Mouse (Mus musculus) MEL (cell line): Measurements from ENCODE around the gene Tgoln1. TPM values are rescaled to one million over a fixed set of nuclear protein-coding genes. Genes with fewer than 3 reads are reported as not detected.

Experiments used
- DNase-seq: peaks from one replicate; pipeline ENCODE4 v3.0.0; 2011; ENCODE audit warnings: low read depth, low spot score
- H3K27ac ChIP-seq: 2 replicates; pipeline ENCODE4 v1.5.1; 2012; ENCODE audit warnings: low read depth, mild to moderate bottlenecking, control low read depth, low read length, moderate library complexity; ENCODE audit not compliant: control insufficient read depth
- H3K27me3 ChIP-seq, 2 experiments: fragments of 150-350 bp in 1 of 2; sonication (generic) in 1 of 2; 2 replicates each; pipeline ENCODE4 v1.6.1; 2012; ENCODE audit warnings: low read length in 2 of 2, mild to moderate bottlenecking in 2 of 2, improper control_type of control experiment in 1 of 2, moderate library complexity in 1 of 2; ENCODE audit not compliant: insufficient read depth in 2 of 2, control insufficient read depth in 1 of 2
- H3K36me3 ChIP-seq, 2 experiments: 2 replicates each; pipeline ENCODE4 v1.6.1; 2012 to 2014; ENCODE audit warnings: low read length in 2 of 2, improper control_type of control experiment in 1 of 2, inconsistent platforms in 1 of 2, mild to moderate bottlenecking in 1 of 2; ENCODE audit not compliant: insufficient read depth in 2 of 2, control insufficient read depth in 1 of 2
- H3K4me1 ChIP-seq, 2 experiments: fragments of 150-350 bp in 1 of 2; sonication (generic) in 1 of 2; 2 replicates each; pipeline ENCODE4 v1.6.1; 2012; ENCODE audit warnings: low read length in 2 of 2, improper control_type of control experiment in 1 of 2, mild to moderate bottlenecking in 1 of 2; ENCODE audit not compliant: insufficient read depth in 2 of 2, control insufficient read depth in 1 of 2
- H3K4me3 ChIP-seq, 2 experiments: fragments of 150-350 bp in 1 of 2; sonication (generic) in 1 of 2; 2 replicates each; pipeline ENCODE4 v1.5.1; 2012; ENCODE audit warnings: low read depth in 2 of 2, low read length in 2 of 2, mild to moderate bottlenecking in 2 of 2, moderate library complexity in 2 of 2, control low read depth in 1 of 2, improper control_type of control experiment in 1 of 2; ENCODE audit not compliant: control insufficient read depth in 1 of 2, insufficient read depth in 1 of 2
- H3K79me2 ChIP-seq: 2 replicates; pipeline ENCODE4 v1.6.1; 2012; ENCODE audit warnings: mild to moderate bottlenecking, low read length, moderate library complexity; ENCODE audit not compliant: control insufficient read depth, poor library complexity, insufficient read depth
- H3K9ac ChIP-seq: 2 replicates; pipeline ENCODE4 v1.6.1; 2012; ENCODE audit warnings: low read depth, mild to moderate bottlenecking, control low read depth, low read length, moderate library complexity; ENCODE audit not compliant: control insufficient read depth, poor library complexity, severe bottlenecking
- H3K9me3 ChIP-seq: fragments of 150-350 bp; sonication (generic); replicated peaks from 2 replicates; pipeline ENCODE4 v1.6.1; 2012; ENCODE audit warnings: mild to moderate bottlenecking, low read length, improper control_type of control experiment, moderate library complexity; ENCODE audit not compliant: insufficient read depth
- BHLHE40 ChIP-seq: IDR thresholded peaks from 2 replicates; pipeline ENCODE4 v1.6.1; 2012; ENCODE audit warnings: low read depth, mild to moderate bottlenecking, inconsistent platforms, low read length, improper control_type of control experiment, borderline replicate concordance
- CHD1 ChIP-seq: IDR thresholded peaks from 2 replicates; pipeline ENCODE4 v1.6.1; 2012; ENCODE audit warnings: low read depth, mild to moderate bottlenecking, inconsistent platforms, low read length, improper control_type of control experiment
- E2F4 ChIP-seq: IDR thresholded peaks from 2 replicates; pipeline ENCODE4 v1.6.1; 2011; ENCODE audit warnings: low read depth, low read length, improper control_type of control experiment, borderline replicate concordance
- ELF1 ChIP-seq: IDR thresholded peaks from 2 replicates; pipeline ENCODE4 v1.6.1; 2014; ENCODE audit warnings: low read depth, mild to moderate bottlenecking, inconsistent platforms, low read length, improper control_type of control experiment, moderate library complexity
- JUND ChIP-seq: IDR thresholded peaks from 2 replicates; pipeline ENCODE4 v1.6.1; 2011; ENCODE audit warnings: low read depth, mild to moderate bottlenecking, improper control_type of control experiment, low read length
- MXI1 ChIP-seq: IDR thresholded peaks from 2 replicates; pipeline ENCODE4 v1.6.1; 2011; ENCODE audit warnings: mild to moderate bottlenecking, low read depth, low read length, improper control_type of control experiment
- POLR2AphosphoS5 ChIP-seq: IDR thresholded peaks from 2 replicates; pipeline ENCODE4 v1.6.1; 2012; ENCODE audit warnings: low read depth, borderline replicate concordance, mild to moderate bottlenecking, inconsistent platforms, low read length, moderate library complexity, mixed read lengths
- RAD21 ChIP-seq: IDR thresholded peaks from 2 replicates; pipeline ENCODE4 v1.6.1; 2011; ENCODE audit warnings: mild to moderate bottlenecking, low read depth, low read length, improper control_type of control experiment
- TAL1 ChIP-seq: IDR thresholded peaks from 2 replicates; pipeline ENCODE4 v1.6.1; 2012; ENCODE audit warnings: mild to moderate bottlenecking, inconsistent platforms, low read length, moderate library complexity, mixed read lengths
- USF2 ChIP-seq, 2 experiments: IDR thresholded peaks; 2 replicates each; pipeline ENCODE4 v1.6.1; 2011 to 2012; ENCODE audit warnings: improper control_type of control experiment in 2 of 2, low read length in 2 of 2, borderline replicate concordance in 1 of 2, inconsistent platforms in 1 of 2, low read depth in 1 of 2, mild to moderate bottlenecking in 1 of 2; ENCODE audit not compliant: insufficient read depth in 1 of 2
- ZC3H11A ChIP-seq: IDR thresholded peaks from 2 replicates; pipeline ENCODE4 v1.6.1; 2012; ENCODE audit warnings: low read depth, mild to moderate bottlenecking, inconsistent platforms, low read length, improper control_type of control experiment
- ZKSCAN1 ChIP-seq: IDR thresholded peaks from 2 replicates; pipeline ENCODE4 v1.6.1; 2012; ENCODE audit warnings: low read depth, mild to moderate bottlenecking, inconsistent platforms, low read length, improper control_type of control experiment, moderate library complexity
- ZNF384 ChIP-seq: IDR thresholded peaks from 2 replicates; pipeline ENCODE4 v1.6.1; 2012; ENCODE audit warnings: low read depth, mild to moderate bottlenecking, inconsistent platforms, low read length, improper control_type of control experiment
- polyA plus RNA-seq, 2 experiments: library from polyadenylated mRNA; stranded (reverse) in 1 of 2; unstranded in 1 of 2; fragments of >175 nt in 1 of 2; fragments of >200 nt in 1 of 2; gene quantifications; 2 replicates each; pipeline versions ENCODE4 v1.2.1 to v1.2.4; 2012; ENCODE audit warnings: low replicate concordance in 2 of 2, low read depth in 1 of 2; ENCODE audit not compliant: insufficient read length in 2 of 2, insufficient read depth in 1 of 2, missing spikeins in 1 of 2
- total RNA-seq: library from RNA; depleted of rRNA; stranded (reverse); fragments of 300-350 nt; gene quantifications from 2 replicates; pipeline ENCODE4 v1.2.3, GENCODE M21; 2012

Gene Tgoln1
- total and polyA plus RNA-seq, 3 experiments: 20.6 to 106 (median 23.9) TPM

GRCm38 (mm10) chr6:72576041-72576440 is 40.8 kb downstream of the Tgoln1 start:
- DNase-seq: no peak
- no peaks in the 10 kb centered on the region for H3K27me3 ChIP-seq
- no peak overlapping the region for H3K9ac ChIP-seq
- peaks cover 0 to 2% of the 10 kb centered on the region in 2 experiments; a peak in 2 of 4 replicates for H3K36me3 ChIP-seq
- peaks cover 0 to 4% of the 10 kb centered on the region in 2 experiments; a peak in 1 of 4 replicates for H3K4me1 ChIP-seq
- H3K9me3 ChIP-seq: no peaks in the 10 kb centered on the region
- TF ChIP-seq ZC3H11A (no peak), ELF1 (no peak), BHLHE40 (no peak), MXI1 (no peak), E2F4 (no peak), TAL1 (no peak), CHD1 (no peak), POLR2AphosphoS5 (no peak), RAD21 (no peak), ZNF384 (no peak), ZKSCAN1 (no peak)
- no peak overlapping the region for H3K4me3 ChIP-seq
- no peaks in the 10 kb centered on the region for H3K79me2 ChIP-seq
- no peak overlapping the region for H3K27ac ChIP-seq

GRCm38 (mm10) chr6:72571826-72572225 is 45.0 kb downstream of the Tgoln1 start:
- no peaks in the 10 kb centered on the region for H3K79me2 ChIP-seq
- H3K36me3 ChIP-seq: peaks cover 0 to 2% of the 10 kb centered on the region in 2 experiments; a peak in 2 of 4 replicates
- no peaks in the 10 kb centered on the region for H3K27me3 ChIP-seq
- no peak for DNase-seq
- peaks cover 0 to 4% of the 10 kb centered on the region in 2 experiments; a peak in 1 of 4 replicates for H3K4me1 ChIP-seq
- H3K27ac ChIP-seq: no peak overlapping the region
- H3K9me3 ChIP-seq: no peaks in the 10 kb centered on the region
- no peak overlapping the region for H3K4me3 ChIP-seq
- no peak overlapping the region for H3K9ac ChIP-seq
- no peak for TF ChIP-seq ELF1

- TF ChIP-seq USF2 (IDR thresholded peaks at IDR 0.05; ENCODE audit: borderline replicate concordance in 1 of 2, insufficient read depth in 1 of 2, low read depth in 1 of 2, low read length in 2 of 2): no peak
- no peak for TF ChIP-seq JUND
- TF ChIP-seq, all 39 proteins: peak for 0
- Histone ChIP-seq H3K4me3 (no peak overlapping the region), H3K36me3 (peaks cover 0 to under 1% of the 10 kb centered on the region in 2 experiments; a peak in 1 of 4 replicates), H3K27ac (no peak overlapping the region), H3K27me3 (no peaks in the 10 kb centered on the region), H3K9me3 (no peaks in the 10 kb centered on the region), H3K79me2 (no peaks in the 10 kb centered on the region), H3K9ac (no peak overlapping the region), H3K4me1 (peaks cover 0 to 2% of the 10 kb centered on the region in 2 experiments; a peak in 1 of 4 replicates)
- DNase-seq: no peak
These were observed 46.0 kb downstream of the Tgoln1 start for GRCm38 (mm10) chr6:72570644-72571397.
